Mouse (Mus musculus) G1E (cell line): Measurements from ENCODE around the gene Ppp2r5c.

Experiments
- CTCF ChIP-seq: IDR thresholded peaks from 2 replicates; pipeline ENCODE4 v1.5.1; 2012; ENCODE audit warnings: low read depth, low read length, inconsistent platforms, mixed read lengths
- GATA1 ChIP-seq: IDR thresholded peaks from 2 replicates; pipeline ENCODE4 v1.6.1; 2012; ENCODE audit warnings: borderline replicate concordance, low read length, inconsistent platforms, mixed read lengths
- GATA2 ChIP-seq: IDR thresholded peaks from 2 replicates; pipeline ENCODE4 v1.6.1; 2012; ENCODE audit warnings: low read depth, low read length, inconsistent platforms, borderline replicate concordance
- POLR2AphosphoS5 ChIP-seq: IDR thresholded peaks from 2 replicates; pipeline ENCODE4 v1.6.1; 2012; ENCODE audit warnings: low read depth, low read length, inconsistent platforms; ENCODE audit not compliant: insufficient replicate concordance

- TF ChIP-seq GATA1 = no peak
- TF ChIP-seq POLR2AphosphoS5 = no peak
- no peak for TF ChIP-seq CTCF
- TF ChIP-seq GATA2 = no peak
Observed at GRCm38 (mm10) chr12:110474497-110474896, 27.6 kb downstream of the Ppp2r5c start.
